Mouse (Mus musculus): ENCODE data around the gene Ireb2. TPM values are rescaled to one million over a fixed set of nuclear protein-coding genes. Genes with fewer than 3 reads are reported as not detected.
A peak's percentile ranks its signal among the peaks of the same experiment; 100 is the strongest.

Gene Ireb2
- polyA plus RNA-seq, 1 experiment = 10.0 TPM

- TF ChIP-seq POLR2A (IDR thresholded peaks at IDR 0.05; ENCODE audit: low read depth, low read length) = no peak
- TF ChIP-seq CTCF (conservative IDR thresholded peaks at IDR 0.05; ENCODE audit: insufficient read depth, insufficient read length, low read depth, low read length) = no peak
- Histone ChIP-seq H3K36me3 (ENCODE audit: control insufficient read depth, insufficient read depth, low read length) (no peaks in the 10 kb centered on the region), H3K4me1 (ENCODE audit: control insufficient read depth, insufficient read depth, low read length) (peaks cover 11% of the 10 kb centered on the region; the same call in 1 of the 2 replicates), H3K4me3 (ENCODE audit: insufficient read depth, low read depth, low read length) (no peak overlapping the region), H3K27me3 (replicated peaks; ENCODE audit: control insufficient read depth, insufficient read depth, low read length) (no peaks in the 10 kb centered on the region), H3K27ac (ENCODE audit: insufficient read depth, low read depth, low read length) (peak overlapping the region; percentile 7)
- WGBS = 39% methylated on average over 4 of the region's 4 CpGs
- DNase-seq = no peak
These were observed 10.0 kb upstream of the Ireb2 start for GRCm38 (mm10) chr9:54853619-54854018.

DNA sequence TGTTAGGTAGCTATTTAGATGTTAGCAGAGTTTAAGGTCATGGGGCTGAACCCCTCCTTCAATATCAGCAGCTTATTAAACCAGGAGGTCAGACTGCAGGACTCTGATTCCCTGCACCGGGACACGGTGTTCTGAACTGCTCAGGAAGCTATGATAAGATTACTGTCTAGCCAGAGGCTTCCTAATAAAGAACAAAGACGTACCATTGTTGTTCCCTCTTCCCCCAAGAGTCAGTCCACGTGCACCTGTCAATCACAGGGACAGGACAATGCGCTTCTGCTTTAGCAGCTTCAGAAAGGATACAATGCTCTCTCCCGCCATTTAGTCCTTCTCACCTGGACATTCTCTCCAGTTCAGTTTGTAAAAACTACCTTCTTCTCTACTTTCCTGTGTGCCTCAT, 8.0 kb upstream of the Ireb2 start:
- Histone ChIP-seq H3K27me3 (replicated peaks; ENCODE audit: control insufficient read depth, insufficient read depth, low read length) (no peaks in the 10 kb centered on the region), H3K36me3 (ENCODE audit: control insufficient read depth, insufficient read depth, low read length) (no peaks in the 10 kb centered on the region), H3K4me3 (ENCODE audit: insufficient read depth, low read depth, low read length) (no peak overlapping the region), H3K4me1 (ENCODE audit: control insufficient read depth, insufficient read depth, low read length) (peaks cover 10% of the 10 kb centered on the region; the same call in 1 of the 2 replicates), H3K27ac (ENCODE audit: insufficient read depth, low read depth, low read length) (no peak overlapping the region)
- 54% methylated on average over 6 of the region's 6 CpGs for WGBS
- DNase-seq = no peak
- TF ChIP-seq CTCF (conservative IDR thresholded peaks at IDR 0.05; ENCODE audit: insufficient read depth, insufficient read length, low read depth, low read length) (no peak), POLR2A (IDR thresholded peaks at IDR 0.05; ENCODE audit: low read depth, low read length) (no peak)

- TF ChIP-seq POLR2A (IDR thresholded peaks at IDR 0.05; ENCODE audit: low read depth, low read length) = no peak
- no peak for TF ChIP-seq CTCF (conservative IDR thresholded peaks at IDR 0.05; ENCODE audit: insufficient read depth, insufficient read length, low read depth, low read length)
- Histone ChIP-seq H3K27ac (ENCODE audit: insufficient read depth, low read depth, low read length) (no peak overlapping the region), H3K4me3 (ENCODE audit: insufficient read depth, low read depth, low read length) (no peak overlapping the region), H3K4me1 (ENCODE audit: control insufficient read depth, insufficient read depth, low read length) (peaks cover 10% of the 10 kb centered on the region; the same call in 1 of the 2 replicates), H3K36me3 (ENCODE audit: control insufficient read depth, insufficient read depth, low read length) (no peaks in the 10 kb centered on the region), H3K27me3 (replicated peaks; ENCODE audit: control insufficient read depth, insufficient read depth, low read length) (no peaks in the 10 kb centered on the region)
- no peak for DNase-seq
- WGBS = 82% methylated on average over 6 of the region's 6 CpGs
These were observed 7.5 kb upstream of the Ireb2 start for GRCm38 (mm10) chr9:54856121-54856520.

DNA sequence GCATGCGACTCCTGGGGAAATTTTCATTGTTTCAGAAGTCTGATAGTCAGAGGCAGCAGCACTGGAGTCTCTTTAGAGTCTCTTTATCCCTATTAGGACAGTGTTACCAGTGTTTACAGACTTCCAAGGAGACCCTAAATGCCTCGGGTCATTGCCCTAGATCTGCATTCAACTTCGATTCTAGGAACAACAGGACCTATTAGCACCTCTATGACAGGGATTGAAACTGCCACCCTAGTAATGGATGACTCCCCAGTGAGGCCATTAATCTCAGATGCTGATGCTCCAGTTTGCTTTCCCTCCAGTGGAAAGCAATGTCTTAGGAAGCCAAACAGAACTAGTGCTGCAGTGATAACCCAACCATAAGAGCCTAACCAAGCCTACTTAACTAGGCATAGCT, 6.1 kb upstream of the Ireb2 start:
- 27% methylated on average over 3 of the region's 3 CpGs for WGBS
- Histone ChIP-seq H3K4me1 (ENCODE audit: control insufficient read depth, insufficient read depth, low read length) (peaks cover 10% of the 10 kb centered on the region; the same call in 1 of the 2 replicates), H3K4me3 (ENCODE audit: insufficient read depth, low read depth, low read length) (no peak overlapping the region), H3K36me3 (ENCODE audit: control insufficient read depth, insufficient read depth, low read length) (no peaks in the 10 kb centered on the region), H3K27ac (ENCODE audit: insufficient read depth, low read depth, low read length) (no peak overlapping the region), H3K27me3 (replicated peaks; ENCODE audit: control insufficient read depth, insufficient read depth, low read length) (no peaks in the 10 kb centered on the region)
- TF ChIP-seq POLR2A (IDR thresholded peaks at IDR 0.05; ENCODE audit: low read depth, low read length) (no peak), CTCF (conservative IDR thresholded peaks at IDR 0.05; ENCODE audit: insufficient read depth, insufficient read length, low read depth, low read length) (no peak)
- DNase-seq = no peak

- WGBS = 88% methylated on average over 7 of the region's 7 CpGs
These were observed 3.1 kb upstream of the Ireb2 start for GRCm38 (mm10) chr9:54860526-54860925.

GRCm38 (mm10) chr9:54878759-54879158, 15.2 kb downstream of the Ireb2 start:
- TF ChIP-seq CTCF (conservative IDR thresholded peaks at IDR 0.05; ENCODE audit: insufficient read depth, insufficient read length, low read depth, low read length) = no peak
- TF ChIP-seq POLR2A (IDR thresholded peaks at IDR 0.05; ENCODE audit: low read depth, low read length) = no peak
- Histone ChIP-seq H3K4me1 (ENCODE audit: control insufficient read depth, insufficient read depth, low read length) (no peaks in the 10 kb centered on the region; the same call in 1 of the 2 replicates), H3K27ac (ENCODE audit: insufficient read depth, low read depth, low read length) (no peak overlapping the region), H3K27me3 (replicated peaks; ENCODE audit: control insufficient read depth, insufficient read depth, low read length) (no peaks in the 10 kb centered on the region), H3K4me3 (ENCODE audit: insufficient read depth, low read depth, low read length) (no peak overlapping the region), H3K36me3 (ENCODE audit: control insufficient read depth, insufficient read depth, low read length) (peaks cover 1% of the 10 kb centered on the region)
- WGBS = 100% methylated on average over 1 of the region's 1 CpGs
- DNase-seq = no peak

More at GRCm38 (mm10) chr9:54860526-54860925, 3.1 kb upstream of the Ireb2 start:
- H3K27ac ChIP-seq (ENCODE audit: insufficient read depth, low read depth, low read length) = no peak overlapping the region
- no peak for TF ChIP-seq POLR2A (IDR thresholded peaks at IDR 0.05; ENCODE audit: low read depth, low read length)
- TF ChIP-seq CTCF (conservative IDR thresholded peaks at IDR 0.05; ENCODE audit: insufficient read depth, insufficient read length, low read depth, low read length) = no peak
- no peaks in the 10 kb centered on the region for H3K27me3 ChIP-seq (replicated peaks; ENCODE audit: control insufficient read depth, insufficient read depth, low read length)
- peaks cover 10% of the 10 kb centered on the region; the same call in 1 of the 2 replicates for H3K4me1 ChIP-seq (ENCODE audit: control insufficient read depth, insufficient read depth, low read length)
- no peaks in the 10 kb centered on the region; the same call in 1 of the 2 replicates for H3K36me3 ChIP-seq (ENCODE audit: control insufficient read depth, insufficient read depth, low read length)
- DNase-seq = no peak
- H3K4me3 ChIP-seq (ENCODE audit: insufficient read depth, low read depth, low read length) = no peak overlapping the region

DNA sequence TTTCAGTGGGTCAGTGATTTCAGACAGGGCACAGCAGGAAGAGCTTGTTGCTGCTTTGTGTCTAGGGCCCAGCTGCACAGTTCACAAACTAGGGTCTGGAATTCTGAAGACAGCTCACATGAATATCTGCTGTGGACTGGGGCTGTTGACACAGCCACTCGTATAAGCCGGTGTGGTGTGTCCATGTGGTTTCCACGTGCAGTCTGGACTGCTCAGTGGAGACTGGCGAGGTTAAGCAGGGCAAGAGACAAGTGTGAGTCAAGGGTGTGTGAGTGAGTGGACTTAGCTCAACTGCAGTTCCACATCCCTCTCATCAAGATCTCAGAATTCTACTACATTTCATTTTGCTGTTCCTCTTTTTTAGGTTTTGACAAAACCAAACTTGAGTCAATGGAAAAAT, 28.5 kb downstream of the Ireb2 start:
- H3K27ac ChIP-seq (ENCODE audit: insufficient read depth, low read depth, low read length) = no peak overlapping the region
- H3K4me3 ChIP-seq (ENCODE audit: insufficient read depth, low read depth, low read length) = no peak overlapping the region
- TF ChIP-seq POLR2A (IDR thresholded peaks at IDR 0.05; ENCODE audit: low read depth, low read length) = no peak
- TF ChIP-seq CTCF (conservative IDR thresholded peaks at IDR 0.05; ENCODE audit: insufficient read depth, insufficient read length, low read depth, low read length) = no peak
- peaks cover 10% of the 10 kb centered on the region for H3K36me3 ChIP-seq (ENCODE audit: control insufficient read depth, insufficient read depth, low read length)
- DNase-seq = no peak
- WGBS = 53% methylated on average over 4 of the region's 4 CpGs
- H3K4me1 ChIP-seq (ENCODE audit: control insufficient read depth, insufficient read depth, low read length) = no peaks in the 10 kb centered on the region
- no peaks in the 10 kb centered on the region for H3K27me3 ChIP-seq (replicated peaks; ENCODE audit: control insufficient read depth, insufficient read depth, low read length)
